Mouse (Mus musculus): ENCODE measurements around the gene Gm12216.

Gm12216 gene

GRCm38 (mm10) chr11:53794671-53795557 lies 64.1 kb downstream of the Gm12216 start:
- DNase-seq, result peak; percentile 66

- peak; percentile 33 for DNase-seq
Observed at GRCm38 (mm10) chr11:53794015-53794414, 65.0 kb downstream of the Gm12216 start.

GRCm38 (mm10) chr11:53792986-53793385 lies 66.1 kb downstream of the Gm12216 start:
- no peak for DNase-seq

GRCm38 (mm10) chr11:53789277-53789676 lies 69.8 kb downstream of the Gm12216 start:
- DNase-seq, result no peak

DNA sequence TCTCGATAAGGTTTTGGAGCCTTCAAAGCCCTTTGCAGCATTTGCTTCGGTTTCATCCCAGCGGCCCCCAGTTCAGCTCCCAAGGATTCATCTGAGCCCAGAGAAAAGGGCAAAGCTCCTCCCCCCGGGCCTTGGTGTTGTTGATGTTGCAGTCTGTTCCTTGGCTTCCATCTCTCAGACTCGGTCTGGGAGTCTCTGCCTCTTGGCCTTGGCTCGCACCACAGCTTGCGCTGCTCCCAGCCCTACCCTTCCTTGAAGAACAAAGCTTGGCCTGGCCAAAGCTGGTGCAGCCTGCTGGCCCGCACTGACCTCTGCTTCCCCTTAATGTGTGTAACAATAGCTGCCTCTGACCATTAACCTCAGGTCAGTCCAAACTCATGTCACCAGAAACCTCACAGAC lies 70.9 kb downstream of the Gm12216 start:
- DNase-seq, result no peak

DNA sequence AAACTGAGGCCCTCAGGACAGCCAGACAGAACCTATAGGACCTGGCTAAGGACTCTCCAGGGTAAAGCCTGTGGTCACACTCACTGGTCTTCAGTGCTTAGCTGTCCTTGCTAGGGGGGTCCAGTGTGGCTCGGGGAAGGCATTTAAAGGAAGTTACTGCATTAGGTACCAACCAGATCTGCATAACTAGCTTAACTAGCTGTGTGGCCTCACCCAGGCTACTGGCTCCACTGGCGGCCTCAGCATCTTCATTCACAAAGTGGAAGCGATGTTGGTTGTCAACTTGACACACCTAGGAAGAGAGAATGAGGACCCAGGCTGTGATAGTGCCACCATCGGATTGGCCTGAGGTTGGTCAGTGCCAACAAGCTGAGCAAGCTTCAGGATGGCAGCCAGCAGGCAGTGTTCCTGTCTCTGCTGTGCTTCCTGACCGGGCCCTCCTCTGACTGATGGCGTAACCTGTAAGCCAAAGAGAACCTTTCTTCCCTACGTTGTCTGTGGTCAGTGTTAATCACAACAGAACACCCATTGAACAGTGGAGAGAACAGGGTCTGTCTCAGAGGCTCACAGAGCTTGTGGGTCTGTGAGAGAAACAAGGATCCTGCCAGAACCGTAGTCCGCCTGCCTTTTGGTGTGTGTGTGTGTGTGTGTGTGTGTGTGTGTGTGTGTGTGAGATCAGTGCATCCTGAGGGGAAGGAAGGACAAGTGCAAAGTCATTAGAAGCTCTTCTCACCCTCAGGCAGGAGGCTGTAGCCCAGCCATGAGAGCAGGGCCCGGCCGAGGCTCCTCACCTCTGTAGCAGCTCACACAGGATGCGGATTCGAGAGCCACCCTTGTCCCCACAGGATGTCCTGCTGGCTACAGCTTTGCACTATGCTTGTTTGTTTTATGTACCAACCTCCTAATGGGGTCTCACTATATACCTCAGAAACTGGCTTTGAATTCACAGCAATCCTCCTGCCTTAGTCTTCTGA lies 72.7 kb downstream of the Gm12216 start:
- DNase-seq, result no peak

DNA sequence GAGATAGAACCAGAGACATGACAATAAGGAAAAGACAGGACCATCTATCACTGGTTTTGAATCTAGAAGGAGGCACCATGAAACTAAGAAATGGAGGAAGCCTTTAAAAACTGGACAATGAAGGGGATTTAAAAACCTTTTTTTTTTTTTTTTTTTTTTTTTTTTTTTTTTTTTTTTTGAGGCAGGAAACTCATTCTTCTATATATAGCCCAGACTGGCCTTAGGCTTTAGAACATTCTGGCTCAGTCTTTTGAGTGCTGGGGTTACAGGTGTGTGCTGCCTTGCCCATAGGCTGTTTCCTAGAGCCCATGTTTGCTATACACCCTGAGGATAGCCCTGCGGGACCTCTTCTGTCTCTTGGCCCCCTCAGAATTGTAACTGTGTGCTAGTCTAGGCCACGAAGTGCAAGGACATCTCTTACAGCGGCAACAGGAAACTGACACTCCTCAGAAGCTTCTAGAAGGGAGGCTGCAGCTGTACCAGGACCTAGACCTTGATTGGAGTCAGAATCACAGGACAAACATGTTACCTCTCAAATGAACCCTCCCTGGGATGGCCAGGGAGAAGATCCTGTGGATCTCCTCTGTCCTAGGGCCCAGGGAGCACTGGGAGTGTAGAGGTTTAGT lies 73.6 kb downstream of the Gm12216 start:
- no peak for DNase-seq

- no peak for DNase-seq
Observed at GRCm38 (mm10) chr11:53783288-53783687, 75.8 kb downstream of the Gm12216 start.

DNA sequence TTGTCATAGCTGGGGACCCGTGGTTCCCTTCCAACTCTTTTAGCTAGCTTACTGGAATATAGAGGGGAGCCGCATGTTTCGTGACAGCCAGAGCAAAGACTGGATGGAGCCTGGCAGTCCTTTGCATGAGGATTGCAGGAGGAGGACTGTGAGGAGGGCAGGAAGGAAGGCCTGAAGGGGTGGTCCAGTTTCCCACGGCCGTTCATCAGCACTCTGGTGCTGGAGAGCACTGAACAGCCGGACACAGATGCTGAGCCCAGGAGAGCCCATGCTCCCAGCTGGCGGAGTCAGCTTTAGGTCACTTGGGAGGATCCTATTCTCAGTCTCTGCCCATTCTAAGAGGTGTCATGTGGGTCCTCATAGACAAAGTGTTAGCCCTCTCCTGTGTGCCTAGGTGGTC lies 77.1 kb downstream of the Gm12216 start:
- DNase-seq, result no peak

DNA sequence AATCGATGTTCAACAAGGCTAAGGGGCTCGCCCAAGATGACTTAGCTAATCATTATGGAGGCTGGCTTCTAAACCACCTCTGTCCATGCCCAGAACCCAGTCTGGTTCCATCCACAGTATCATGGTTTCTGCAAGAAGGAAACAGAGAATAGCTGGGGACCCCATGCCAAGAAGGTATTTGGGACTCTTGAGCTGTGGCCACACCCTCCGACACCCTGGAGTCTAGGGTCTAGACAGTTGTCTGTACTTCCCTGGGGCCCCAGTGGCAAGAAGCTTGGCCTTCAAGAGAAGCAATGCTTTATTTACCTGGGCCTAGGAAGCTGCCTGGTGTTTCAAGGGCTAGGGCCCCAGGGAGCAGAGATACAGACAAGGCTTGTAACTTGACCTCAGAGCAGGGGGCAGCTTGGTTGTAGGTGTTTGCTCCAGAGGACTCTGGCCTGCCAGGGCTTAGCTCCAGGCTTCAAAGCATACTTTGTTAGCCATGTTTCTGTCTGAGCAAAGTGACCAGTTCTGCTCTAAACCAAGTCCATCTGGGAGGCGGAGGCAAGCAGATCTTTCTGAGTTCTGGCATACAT lies 77.8 kb downstream of the Gm12216 start:
- no peak for DNase-seq

GRCm38 (mm10) chr11:53780262-53780661 lies 78.8 kb downstream of the Gm12216 start:
- DNase-seq, result no peak

DNA sequence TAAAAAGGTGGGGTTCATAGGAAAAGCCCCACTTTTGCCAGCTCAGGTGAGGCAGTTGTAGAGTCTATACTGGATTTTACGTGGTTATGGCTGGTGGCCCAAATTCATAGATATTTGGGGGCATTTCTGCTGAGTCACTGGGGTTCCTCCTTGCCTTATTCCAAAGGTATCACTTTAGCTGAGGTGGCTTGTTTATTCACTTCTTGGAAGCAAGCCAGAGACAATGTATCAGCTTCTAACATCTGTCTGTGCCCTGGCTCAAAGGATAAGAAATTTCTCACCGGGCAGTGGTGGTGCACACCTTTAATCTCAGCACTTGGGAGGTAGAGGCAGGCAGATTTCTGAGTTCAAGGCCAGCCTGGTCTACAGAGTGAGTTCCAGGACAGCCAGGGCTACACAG lies 79.2 kb downstream of the Gm12216 start:
- DNase-seq, result no peak

DNA sequence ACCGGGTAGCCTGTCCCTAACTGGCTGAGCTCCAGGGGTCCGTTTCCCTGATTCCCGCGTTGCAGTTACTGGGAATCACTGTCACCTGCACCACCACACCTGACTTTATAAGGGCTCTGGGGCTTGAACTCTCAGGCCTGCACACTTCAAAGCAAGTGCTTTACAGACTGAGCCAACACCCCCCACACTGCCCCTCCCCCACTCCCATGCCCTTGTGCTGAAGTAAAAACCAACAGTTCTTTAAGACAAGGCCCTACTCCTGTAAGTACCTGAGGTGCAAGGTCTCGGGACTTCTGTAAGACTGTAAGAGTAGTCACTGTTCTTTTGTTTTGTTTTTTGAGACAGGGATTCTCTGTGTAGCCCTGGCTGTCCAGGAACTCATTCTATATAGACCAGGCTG lies 80.6 kb downstream of the Gm12216 start:
- no peak for DNase-seq

- no peak for DNase-seq
Observed at GRCm38 (mm10) chr11:53777736-53778135, 81.3 kb downstream of the Gm12216 start.

DNA sequence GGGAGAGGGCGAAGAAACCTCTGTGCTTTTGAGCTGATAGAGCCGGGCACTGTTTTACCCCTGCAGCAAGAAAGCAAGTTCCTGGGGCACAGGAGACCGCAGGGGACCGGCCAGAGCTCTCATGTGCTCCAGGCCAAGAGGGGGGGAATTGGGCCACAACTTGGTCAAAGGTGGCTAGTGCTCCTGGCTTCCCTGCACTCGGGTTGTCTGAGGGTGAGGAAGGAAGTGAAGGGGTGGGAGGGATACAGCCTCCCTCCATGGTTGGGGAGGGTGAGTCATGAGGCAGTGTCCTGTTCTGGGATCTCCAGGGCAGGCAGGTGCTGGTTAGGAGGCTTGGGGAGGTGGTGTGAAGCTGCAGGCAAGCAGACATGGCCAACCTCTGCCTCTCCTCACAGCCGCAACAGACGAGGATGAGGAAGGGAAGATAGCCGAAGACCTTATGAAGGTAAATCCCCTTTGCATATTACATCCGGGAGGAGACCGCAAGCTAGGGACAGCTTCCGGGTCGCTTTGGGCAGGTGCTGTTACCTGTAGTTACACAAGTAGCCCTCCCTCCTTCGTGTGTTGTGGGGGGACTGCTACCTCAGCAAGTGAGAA lies 84.3 kb downstream of the Gm12216 start:
- no peak for DNase-seq

GRCm38 (mm10) chr11:53773641-53774360 lies 85.3 kb downstream of the Gm12216 start:
- no peak for DNase-seq

DNA sequence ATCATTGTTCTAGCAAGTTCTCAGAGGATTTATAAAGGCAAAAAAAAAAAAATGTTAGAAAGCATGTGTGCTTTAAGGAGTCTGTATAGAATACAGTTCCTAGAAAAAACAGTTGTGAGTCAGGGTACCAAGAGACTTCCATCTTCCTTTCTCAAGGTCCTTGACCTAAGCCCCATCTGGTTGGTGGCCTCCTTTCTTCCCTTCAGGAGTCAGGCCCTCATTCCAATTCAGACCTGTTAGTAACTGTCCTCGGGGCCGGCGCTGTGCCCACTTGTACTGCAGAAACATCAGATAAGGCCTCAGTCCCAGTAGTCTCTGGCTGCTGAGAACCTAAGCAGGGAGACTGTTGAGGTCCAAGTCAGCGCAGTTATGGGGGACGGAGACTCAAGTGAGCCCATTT lies 86.0 kb downstream of the Gm12216 start, which contains the start of gene Gm17334:
Gm17334 (minus strand) TSS at position 101 of the 400 bp plus-strand sequence.
- no peak for DNase-seq

DNA sequence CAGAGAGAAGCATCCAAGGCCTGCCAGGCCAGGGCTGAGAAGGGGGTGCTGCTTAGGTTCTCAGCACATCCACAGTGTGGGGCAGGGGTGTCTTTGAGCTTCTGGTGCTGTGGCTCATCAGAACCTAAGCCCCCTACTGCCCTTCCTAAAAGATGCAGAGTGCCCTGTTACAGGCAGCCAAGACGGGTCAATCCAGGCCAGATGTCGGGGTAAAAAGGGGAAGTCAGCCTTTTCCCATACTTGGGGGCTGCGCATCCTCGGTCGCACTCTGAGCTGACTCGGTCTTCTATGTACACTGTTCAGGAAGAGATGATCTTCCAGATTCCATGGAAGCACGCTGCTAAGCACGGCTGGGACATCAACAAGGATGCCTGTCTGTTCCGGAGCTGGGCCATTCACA lies 86.5 kb downstream of the Gm12216 start:
- no peak for DNase-seq

GRCm38 (mm10) chr11:53771001-53771744 lies 87.9 kb downstream of the Gm12216 start:
- no peak for DNase-seq

GRCm38 (mm10) chr11:53770125-53770791 lies 88.8 kb downstream of the Gm12216 start:
- peak; percentile 57 for DNase-seq
